Mouse (Mus musculus) hematopoietic stem cell, adult 5-6 weeks (primary cell): Measurements from ENCODE around the gene Mdga1. TPM values are rescaled to one million over a fixed set of nuclear protein-coding genes. Genes with fewer than 3 reads are reported as not detected.
"Not testable (repeated sequence)": the region's sequence is repeated elsewhere in the genome, so short reads cannot be mapped to it uniquely, and the experiment has no call there.

ENCODE experiments used
- ATAC-seq, 2 experiments: fragments of 125-278 bp in 1 of 2; replicated peaks in 1 of 2; 2 replicates each; pipeline ENCODE4 v1.8.0; 2016 to 2017; ENCODE audit warnings: inconsistent platforms in 2 of 2, mild to moderate bottlenecking in 2 of 2, moderate number of reproducible peaks in 2 of 2, low read depth in 1 of 2, moderate TSS enrichment in 1 of 2; ENCODE audit not compliant: low FRiP score in 2 of 2, poor library complexity in 2 of 2, severe bottlenecking in 2 of 2, insufficient read depth in 1 of 2, low TSS enrichment in 1 of 2
- total RNA-seq: library from RNA; stranded (forward); fragments of 172-1452, 232-1000 nt; gene quantifications from 2 replicates; pipeline ENCODE4 v1.2.3, GENCODE M21; 2017

Gene Mdga1
- total RNA-seq, 1 experiment from 2014 or later = 26.6 TPM

DNA sequence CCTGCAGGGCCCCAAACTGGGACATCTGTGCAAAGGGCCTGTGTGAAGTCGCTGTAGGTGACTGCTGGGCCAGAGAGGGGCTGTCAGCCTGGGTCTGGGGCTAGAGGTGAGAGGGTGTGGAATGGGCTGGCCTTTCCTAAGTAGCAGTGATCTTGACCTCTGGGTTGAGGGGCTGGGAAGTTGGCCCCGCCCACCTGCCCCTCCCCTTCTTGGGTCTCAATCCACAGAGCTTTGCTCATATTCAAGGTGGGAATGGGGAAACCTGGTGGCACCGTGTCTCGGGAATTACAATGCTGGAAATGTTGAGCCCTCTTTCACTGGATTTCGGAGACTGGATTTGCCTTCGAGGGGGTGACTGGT lies 169.8 kb downstream of the Mdga1 start:
- no peak for ATAC-seq

DNA sequence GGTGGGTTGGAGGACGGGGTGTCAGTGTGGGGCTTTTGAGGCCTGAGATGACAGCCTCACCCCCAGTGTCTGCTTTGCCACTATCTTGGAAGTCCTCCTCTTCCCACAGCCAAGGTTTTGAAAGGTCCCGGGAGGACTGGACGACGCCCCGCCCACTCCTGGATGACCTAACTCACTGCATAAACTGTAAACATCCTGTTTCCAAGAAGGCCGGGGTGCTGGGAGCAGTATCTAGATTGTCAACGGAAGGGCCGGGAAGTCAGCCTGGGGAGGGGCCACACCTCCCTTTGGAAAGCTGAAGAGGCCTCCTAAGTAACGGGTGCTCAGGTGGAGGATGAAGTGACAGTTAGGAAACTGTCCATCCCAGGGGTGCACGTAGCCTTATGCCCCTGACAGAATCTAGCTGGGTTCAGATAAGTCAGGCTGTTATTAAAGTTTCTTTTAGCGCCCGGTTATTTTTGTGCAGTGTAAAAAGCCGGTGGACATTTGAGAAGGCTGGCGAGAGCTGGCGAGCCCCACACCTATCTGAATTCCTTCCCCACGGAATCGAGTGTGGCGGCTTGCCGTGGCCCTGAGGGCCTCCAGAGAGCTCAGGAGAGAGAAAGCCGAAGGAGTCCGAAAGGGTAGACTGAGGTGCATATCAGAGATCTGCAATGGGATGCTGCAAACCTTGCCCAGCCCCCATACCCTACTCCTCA lies 170.3 kb downstream of the Mdga1 start:
- ATAC-seq = no peak

DNA sequence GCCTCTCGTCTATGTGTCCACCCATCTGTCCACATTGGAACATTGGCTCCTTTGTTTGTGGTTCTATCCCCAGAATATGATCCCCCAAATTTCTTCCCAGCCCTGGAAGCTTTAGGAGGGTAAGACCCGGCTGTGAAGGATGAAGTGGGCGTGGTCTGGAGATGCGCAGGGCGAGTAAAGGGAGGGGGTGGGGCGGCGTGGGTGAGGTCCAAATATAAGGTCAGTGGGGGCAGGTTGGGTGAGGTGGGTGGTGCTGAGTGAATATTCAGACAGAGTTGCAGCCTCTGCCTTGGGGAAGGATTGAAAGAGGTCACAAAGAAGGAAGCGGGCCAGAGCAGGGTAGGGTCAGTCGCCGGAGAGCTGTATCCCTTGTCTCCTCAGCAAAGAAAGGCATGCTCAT lies 171.7 kb downstream of the Mdga1 start:
- ATAC-seq = no peak

DNA sequence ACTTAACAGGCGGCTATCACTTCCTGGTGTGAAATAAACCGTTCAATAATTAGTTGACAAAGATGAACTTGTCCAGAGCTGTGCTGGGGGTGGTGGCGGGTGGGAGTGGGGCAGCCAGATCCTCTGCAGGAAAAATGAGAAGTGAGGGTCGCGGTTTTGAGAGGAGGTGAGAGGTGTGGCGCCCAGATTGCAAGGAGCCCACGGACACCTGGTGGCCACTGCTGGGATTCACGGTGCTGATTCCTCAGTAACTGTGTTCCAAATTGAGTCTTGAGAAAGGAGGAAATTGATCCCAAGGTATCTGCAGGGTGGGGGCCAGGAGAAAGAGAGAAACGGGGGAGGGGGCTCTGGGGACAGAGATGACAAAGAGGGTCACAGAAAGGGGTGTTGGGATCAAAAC lies 173.1 kb downstream of the Mdga1 start:
- no peak for ATAC-seq

DNA sequence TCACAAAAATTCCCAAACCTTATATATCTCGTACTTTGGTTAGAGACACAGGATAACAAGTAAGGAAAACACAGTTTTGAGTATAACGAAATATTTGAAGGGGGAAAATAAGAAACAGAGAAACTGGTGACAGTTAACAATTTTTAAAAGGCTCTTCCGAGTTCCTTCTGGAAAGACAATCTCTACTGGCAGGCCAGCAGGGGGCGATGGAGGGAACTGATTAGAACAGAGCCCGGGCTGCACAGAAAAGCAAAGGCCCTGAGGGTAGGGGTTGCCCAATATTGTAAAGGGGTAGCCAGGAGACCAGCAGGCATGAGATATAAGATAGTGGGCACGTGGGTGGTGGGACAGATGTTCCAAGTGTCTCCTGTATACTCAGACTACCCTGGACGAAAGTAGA lies 173.8 kb downstream of the Mdga1 start:
- ATAC-seq = peak; percentile 37 to 52; a peak in 3 of 4 replicates

DNA sequence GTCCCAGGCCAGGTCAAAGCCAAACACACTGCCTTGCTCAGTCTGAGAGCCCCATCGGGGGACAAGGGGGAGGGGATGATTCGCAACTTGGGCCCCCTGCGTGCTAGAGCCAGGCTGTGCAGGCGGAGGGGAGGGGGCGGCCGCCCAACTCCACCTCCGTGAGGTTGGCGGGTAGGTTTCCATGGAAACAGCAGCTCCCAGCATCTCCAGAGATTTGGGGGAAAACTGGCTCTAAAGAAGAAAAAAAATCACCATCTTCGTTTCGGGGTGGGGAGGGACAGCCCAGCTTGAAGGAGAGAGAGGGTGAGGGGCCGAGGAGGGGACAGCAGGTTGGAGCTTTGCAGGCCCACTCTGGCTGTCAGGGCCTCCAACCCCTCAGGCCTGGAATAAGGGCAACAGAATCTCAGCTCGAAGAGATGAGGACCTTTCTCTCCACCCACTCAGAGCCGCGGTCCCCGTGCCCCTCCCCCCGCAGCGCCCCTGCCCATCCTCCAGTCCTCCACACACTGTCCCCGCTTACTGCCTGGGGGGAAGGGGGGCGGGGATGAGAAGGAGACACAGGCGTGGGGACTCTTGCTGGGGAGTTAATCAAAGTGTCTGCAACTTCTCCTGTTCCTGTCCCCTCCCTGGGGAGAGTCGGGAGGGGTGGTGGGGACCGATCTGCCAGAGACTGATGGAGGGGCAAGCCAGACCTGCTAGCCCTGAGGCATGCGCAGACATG lies 174.7 kb downstream of the Mdga1 start:
- no peak for ATAC-seq

DNA sequence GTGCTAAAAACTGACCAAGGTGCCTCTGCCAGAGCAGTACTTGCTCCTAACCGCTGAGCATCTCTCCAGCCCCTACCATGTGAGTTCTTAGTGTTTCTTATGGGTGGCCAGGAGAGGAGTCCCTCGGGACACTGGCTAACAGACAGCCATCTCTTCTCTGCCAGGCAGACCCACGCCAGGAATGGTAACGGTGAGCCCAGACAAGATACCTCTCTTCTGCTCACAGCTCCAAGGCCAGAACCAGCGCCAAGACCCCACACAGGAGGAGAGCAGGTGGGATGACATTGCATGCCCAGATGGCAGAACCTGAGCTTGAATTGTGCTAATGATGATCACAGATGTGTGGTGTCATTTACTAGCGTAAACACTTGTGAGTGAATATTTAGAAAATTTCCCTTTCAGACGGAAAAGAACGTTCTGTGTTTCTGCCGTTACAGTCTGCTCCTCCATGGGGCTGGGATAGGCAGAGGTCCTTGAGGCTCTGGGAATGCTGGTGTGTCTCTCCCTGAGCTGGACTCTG lies 178.3 kb downstream of the Mdga1 start:
- ATAC-seq = no peak

DNA sequence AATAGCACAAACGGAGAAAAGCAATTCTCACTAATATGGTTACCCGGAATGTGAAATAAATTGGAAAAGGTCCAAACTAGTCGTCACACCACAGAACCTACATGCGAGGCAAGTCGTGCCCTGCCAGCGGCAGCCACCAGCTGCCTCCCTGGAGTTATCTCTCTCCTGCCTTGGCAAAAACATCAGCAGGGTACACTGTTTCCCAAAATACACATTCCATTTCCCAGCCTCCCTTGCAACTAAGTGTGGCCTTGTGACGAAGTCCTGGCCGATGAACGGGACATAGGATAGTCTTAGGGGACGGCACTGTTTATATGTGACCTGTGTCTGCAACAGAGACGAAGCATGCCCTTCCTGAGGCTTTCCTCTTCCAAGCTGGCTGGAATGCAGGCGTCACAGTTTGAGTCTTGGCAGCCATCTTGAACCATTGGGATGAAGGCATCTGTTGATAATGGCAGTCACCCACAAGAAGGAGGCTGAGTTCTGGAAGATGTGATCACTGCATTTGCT lies 179.6 kb downstream of the Mdga1 start:
- ATAC-seq = no peak

DNA sequence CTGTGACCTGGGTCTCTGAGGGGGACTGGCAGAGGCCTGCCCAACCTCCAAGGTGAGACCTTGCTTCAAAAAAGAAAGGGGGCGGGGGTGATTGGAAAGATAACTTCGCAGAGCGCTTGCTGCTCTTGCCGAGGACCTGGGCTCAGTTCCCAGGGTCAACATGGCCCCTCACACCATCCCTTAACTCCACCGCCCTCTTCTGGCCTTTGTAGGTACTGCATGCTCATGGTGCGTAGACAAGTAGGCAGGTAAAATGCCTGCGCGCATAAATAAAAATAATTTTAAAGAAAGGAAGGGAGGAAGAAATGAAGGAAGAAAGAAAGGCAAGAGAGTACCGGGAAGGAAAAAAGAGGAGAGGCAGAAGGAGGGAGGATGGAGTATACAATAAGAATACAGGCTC lies 180.2 kb downstream of the Mdga1 start:
- no peak for ATAC-seq

DNA sequence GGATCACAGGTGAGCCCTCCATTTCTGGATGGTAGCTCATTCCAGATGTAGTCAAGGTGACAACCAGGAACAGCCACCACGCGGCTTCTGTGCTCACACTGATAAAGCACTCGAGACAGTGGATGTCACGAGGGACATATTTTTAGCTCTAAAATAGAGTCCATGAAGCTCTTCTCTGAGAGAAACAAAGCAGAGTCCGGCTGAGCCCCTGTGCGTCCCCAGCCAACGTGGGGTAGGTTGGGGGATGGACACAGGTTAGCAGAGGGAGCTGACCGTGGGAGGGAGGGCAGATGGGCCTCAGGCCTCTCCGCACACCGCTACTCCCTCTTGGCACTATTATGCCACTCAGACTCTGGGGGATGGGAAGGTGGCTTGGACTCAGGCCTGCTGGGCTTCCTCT lies 181.3 kb downstream of the Mdga1 start:
- ATAC-seq = no peak

DNA sequence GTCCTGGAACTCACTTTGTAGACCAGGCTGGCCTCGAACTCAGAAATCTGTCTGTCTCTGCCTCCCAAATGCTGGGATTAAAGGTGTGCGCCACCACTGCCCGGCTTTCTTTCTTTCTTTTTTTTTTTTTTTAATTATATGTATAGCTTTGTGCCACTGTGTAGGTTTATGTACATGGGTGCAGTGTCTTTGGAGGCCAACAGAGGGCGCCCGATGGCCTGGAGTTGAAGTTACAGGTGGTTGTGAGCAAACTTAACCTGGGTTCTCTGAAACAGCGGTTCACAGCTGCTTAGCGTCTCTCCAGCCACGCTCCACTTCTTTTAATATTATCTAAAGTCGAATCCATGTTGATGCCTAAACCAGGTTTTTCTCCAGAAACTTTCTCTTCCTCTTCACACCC lies 185.1 kb downstream of the Mdga1 start:
- no peak for ATAC-seq

DNA sequence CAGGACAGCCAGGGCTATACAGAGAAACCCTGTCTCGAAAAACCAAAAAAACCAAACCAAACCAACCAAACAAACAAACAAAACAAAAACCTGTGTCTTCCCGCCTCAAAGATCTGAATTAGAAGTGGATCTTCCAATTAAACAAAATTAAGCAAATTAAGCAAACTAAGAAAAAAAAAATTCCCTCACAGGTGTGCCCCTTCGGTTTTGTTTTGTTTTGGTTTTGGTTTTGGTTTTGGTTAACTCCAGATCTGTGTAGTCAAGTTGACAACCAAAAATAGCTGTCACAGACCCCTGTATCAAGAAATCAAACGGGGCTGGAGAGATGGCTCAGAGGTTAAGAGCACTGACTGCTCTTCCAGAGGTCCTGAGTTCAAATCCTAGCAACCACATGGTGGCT lies 188.4 kb downstream of the Mdga1 start:
- ATAC-seq = not testable (repeated sequence)

DNA sequence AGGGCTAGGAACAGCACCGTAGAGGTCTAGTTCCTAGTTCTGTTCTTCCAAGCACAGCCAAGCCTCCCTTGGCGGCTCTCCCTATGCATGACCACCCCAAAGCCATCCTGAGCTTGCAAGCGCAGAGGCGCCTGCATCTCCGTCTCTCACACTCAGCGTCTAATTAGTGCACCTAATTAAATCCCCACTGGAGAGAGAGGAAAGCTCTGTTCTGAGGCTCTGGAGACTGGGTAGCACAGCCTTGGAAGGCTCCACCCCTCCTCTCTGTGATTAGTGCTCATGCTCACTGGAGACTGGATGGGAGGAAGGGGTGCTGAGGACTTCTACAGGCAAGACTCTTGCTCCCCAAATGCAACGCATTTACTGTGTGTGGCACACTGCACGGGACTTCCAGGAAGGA lies 191.9 kb downstream of the Mdga1 start:
- no peak for ATAC-seq

Other genes with a start within 250 kb of the Mdga1 start
- 19.3 and 32.5 TPM in 2 replicates for gene Zfand3, start 34.6 kb upstream of the Mdga1 start, total RNA-seq